15 mouse cellular contexts compared by ENCODE assay signal in the genomic region with DNA sequence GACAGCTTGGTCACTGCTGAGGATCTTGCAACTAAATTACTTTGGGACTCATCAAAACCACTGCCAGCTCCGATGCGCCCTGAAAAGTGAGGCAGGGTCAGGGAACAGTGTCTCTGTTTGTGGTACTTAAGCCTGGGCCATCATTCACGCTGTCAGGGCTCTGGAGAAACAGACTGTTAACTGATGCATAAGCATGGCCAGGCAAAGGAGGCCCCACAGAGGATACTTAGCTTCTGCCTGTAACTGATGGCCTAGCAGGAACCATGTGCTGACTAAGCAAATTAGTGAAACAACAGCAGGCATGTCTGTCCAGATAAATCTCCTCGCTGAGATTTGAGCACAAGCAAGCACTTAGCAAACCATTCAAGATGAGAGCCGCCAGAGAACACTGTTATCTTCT.
DNase-seq lines count a peak whose midpoint lies in the region; ATAC-seq and TF ChIP-seq lines count a peak whose summit lies in the region.
"Had no signal": no experiment of that assay in that cellular context is flagged by ENCODE, and none has a peak within 500 bp of the region (broad histone marks: within the 10 kb centered on the region; RNA-seq: fewer than 3 reads in every experiment).

No protein-coding gene starts in this region.

- DNase-seq in kidney, adult 18-20 months: no peak
- DNase-seq in CH12.LX (ENCODE audit: extremely low read depth) (no peak), adipocyte (ENCODE audit: low spot score) (no peak)
- DNase-seq in embryo, embryonic 11 days: peak; percentile 57
- DNase-seq in frontal cortex, adult 2 months (ENCODE audit: extremely low spot score in 1 of 2, low spot score in 1 of 2): no peak
- DNase-seq in spleen, adult 18-20 months: no peak
- DNase-seq: adrenal gland, postnatal 36 days; gastrocnemius, postnatal 14 days; heart, postnatal 4 days; kidney, postnatal 4 days; lung, adult 2 months had no signal

- no peaks in the 10 kb centered on the region for H3K79me2 ChIP-seq in CH12.LX (replicated peaks; ENCODE audit: control insufficient read depth, extremely low read depth, insufficient read depth, poor library complexity, severe bottlenecking)

- H3K4me2 ChIP-seq in kidney, embryonic 14.5 days (replicated peaks; ENCODE audit: low read depth, low read length): no peak overlapping the region
- no peak overlapping the region for H3K4me2 ChIP-seq in CH12.LX (ENCODE audit: insufficient read depth, low read depth, poor library complexity, severe bottlenecking)
- no peak overlapping the region for H3K4me2 ChIP-seq in intestine, embryonic 15.5 days (replicated peaks)
- H3K4me2 ChIP-seq: heart, embryonic 11.5 days; limb, embryonic 15.5 days had no signal

- TF ChIP-seq CTCF in CH12.LX (conservative IDR thresholded peaks at IDR 0.05 in 1 of 2, IDR thresholded peaks at IDR 0.05 in 1 of 2; ENCODE audit: low read depth in 2 of 2, low read length in 2 of 2): no peak

- dilution Hi-C loops in CH12.LX (cut with MboI; ENCODE audit: extremely low pct_ligation_motif_present, extremely low pct_unique_long_range_greater_than_20kb, low sequenced_read_pairs): no loop called here

- in situ Hi-C loops in CH12.LX (cut with MboI; ENCODE audit: low pct_ligation_motif_present, low pct_unique_long_range_greater_than_20kb, low sequenced_read_pairs): loop anchor here (10.0 kb wide), 1 partner anchor 683 kb away; no protein-coding TSS in a partner anchor

- 16% methylated on average over 5 of the region's 5 CpGs for WGBS in kidney, embryonic 14.5 days
- whole genome bisulfite sequencing in intestine, embryonic 15.5 days: 28% methylated on average over 5 of the region's 5 CpGs

- no peak overlapping the region for H3K4me3 ChIP-seq in kidney, embryonic 14.5 days (ENCODE audit: low read length)
- H3K4me3 ChIP-seq in CH12.LX (replicated peaks in 1 of 3; ENCODE audit: low read depth in 2 of 3, low read length in 2 of 3, poor library complexity in 1 of 3): no peak overlapping the region
- no peak overlapping the region for H3K4me3 ChIP-seq in intestine, embryonic 15.5 days (replicated peaks)
- H3K4me3 ChIP-seq: limb, embryonic 15.5 days had no signal

- TF ChIP-seq EP300 in CH12.LX (IDR thresholded peaks at IDR 0.05; ENCODE audit: low read length): no peak

- ATAC-seq in kidney, embryonic 14.5 days (ENCODE audit: low FRiP score, low TSS enrichment): peak; percentile 84; the same call in 1 of the 2 replicates
- 0 out of 2 replicates have a peak, but pooled peaks have one; percentile 31 for ATAC-seq in intestine, embryonic 15.5 days

- no peaks in the 10 kb centered on the region for H3K9me3 ChIP-seq in kidney, embryonic 14.5 days (ENCODE audit: control insufficient read depth, low read length)
- peaks cover 2% of the 10 kb centered on the region for H3K9me3 ChIP-seq in CH12.LX (replicated peaks; ENCODE audit: low read length)
- no peaks in the 10 kb centered on the region for H3K9me3 ChIP-seq in intestine, embryonic 15.5 days
- H3K9me3 ChIP-seq: limb, embryonic 15.5 days had no signal

- TF ChIP-seq RAD21 in CH12.LX (IDR thresholded peaks at IDR 0.05; ENCODE audit: low read depth, low read length): no peak

- H3K36me3 ChIP-seq in kidney, embryonic 14.5 days (ENCODE audit: control insufficient read depth, insufficient read depth, low read length): no peaks in the 10 kb centered on the region
- no peaks in the 10 kb centered on the region for H3K36me3 ChIP-seq in CH12.LX (replicated peaks in 1 of 2; ENCODE audit: control insufficient read depth in 1 of 2, insufficient read depth in 1 of 2, low read length in 1 of 2)
- no peaks in the 10 kb centered on the region for H3K36me3 ChIP-seq in intestine, embryonic 15.5 days
- H3K36me3 ChIP-seq: limb, embryonic 15.5 days had no signal

- no peak overlapping the region for H3K27ac ChIP-seq in kidney, embryonic 14.5 days (ENCODE audit: low read depth, low read length)
- H3K27ac ChIP-seq in CH12.LX (ENCODE audit: insufficient read depth, low read depth): no peak overlapping the region
- no peak overlapping the region for H3K27ac ChIP-seq in intestine, embryonic 15.5 days
- H3K27ac ChIP-seq: limb, embryonic 15.5 days had no signal

- no peaks in the 10 kb centered on the region for H3K4me1 ChIP-seq in kidney, embryonic 14.5 days (ENCODE audit: control insufficient read depth, insufficient read depth, low read length)
- H3K4me1 ChIP-seq in CH12.LX (ENCODE audit: control insufficient read depth in 1 of 2, insufficient read depth in 2 of 2): peaks cover 0 to 4% of the 10 kb centered on the region in 2 experiments; a peak in 1 of 4 replicates
- no peaks in the 10 kb centered on the region for H3K4me1 ChIP-seq in intestine, embryonic 15.5 days (replicated peaks)

- no peaks in the 10 kb centered on the region for H3K27me3 ChIP-seq in kidney, embryonic 14.5 days (ENCODE audit: control insufficient read depth, insufficient read depth, low read length)
- no peaks in the 10 kb centered on the region for H3K27me3 ChIP-seq in CH12.LX (replicated peaks)
- H3K27me3 ChIP-seq in intestine, embryonic 15.5 days (replicated peaks): no peaks in the 10 kb centered on the region
- H3K27me3 ChIP-seq: limb, embryonic 15.5 days had no signal

- no peak overlapping the region for H3K9ac ChIP-seq in kidney, embryonic 14.5 days (ENCODE audit: low read depth, low read length)
- H3K9ac ChIP-seq in CH12.LX (ENCODE audit: insufficient read depth, low read depth): no peak overlapping the region
- H3K9ac ChIP-seq in intestine, embryonic 15.5 days: no peak overlapping the region
- H3K9ac ChIP-seq: limb, embryonic 15.5 days had no signal

- TF ChIP-seq POLR2A in CH12.LX (IDR thresholded peaks at IDR 0.05; ENCODE audit: low read depth, low read length): no peak

TF ChIP-seq in CH12.LX, 34 proteins besides CTCF, POLR2A, EP300 and RAD21:
- TF ChIP-seq ZMIZ1 (IDR thresholded peaks at IDR 0.05; ENCODE audit: low read depth, low read length): no peak
- no peak for TF ChIP-seq BHLHE40 (IDR thresholded peaks at IDR 0.05; ENCODE audit: low read depth, low read length)
- no peak for TF ChIP-seq ETS1 (conservative IDR thresholded peaks at IDR 0.05; ENCODE audit: low read depth, low read length)
- no peak for TF ChIP-seq PAX5 (IDR thresholded peaks at IDR 0.05; ENCODE audit: low read length)
- no peak for TF ChIP-seq ZC3H11A (IDR thresholded peaks at IDR 0.05; ENCODE audit: low read depth, low read length)
- TF ChIP-seq MXI1 (IDR thresholded peaks at IDR 0.05; ENCODE audit: low read depth, low read length): no peak
- no peak for TF ChIP-seq IRF4 (IDR thresholded peaks at IDR 0.05; ENCODE audit: low read depth, low read length)
- peak; percentile 73; the same call in 1 of the 2 replicates for TF ChIP-seq MAFK (IDR thresholded peaks at IDR 0.05; ENCODE audit: insufficient replicate concordance, low read length)
